Mouse (Mus musculus) midbrain, embryonic 13.5 days (tissue): ENCODE measurements around the gene Lap3. TPM values are rescaled to one million over a fixed set of nuclear protein-coding genes. Genes with fewer than 3 reads are reported as not detected.

Source experiments
- ATAC-seq: fragments of 200-750 bp; cut with Nextera tagmentation; 2 replicates; pipeline ENCODE4 v1.8.0; 2017; ENCODE audit warnings: mild to moderate bottlenecking, moderate TSS enrichment, moderate library complexity
- H3K27ac ChIP-seq: fragments of 300-500 bp; sonication (generic); 2 replicates; pipeline ENCODE4 v1.5.1; 2015; ENCODE audit warnings: inconsistent platforms, mild to moderate bottlenecking, moderate library complexity
- H3K27me3 ChIP-seq: fragments of 300-500 bp; sonication (generic); 2 replicates; pipeline ENCODE4 v1.6.1; 2015; ENCODE audit warnings: mild to moderate bottlenecking, inconsistent platforms
- H3K36me3 ChIP-seq: fragments of 300-500 bp; sonication (generic); 2 replicates; pipeline ENCODE4 v1.6.1; 2015; ENCODE audit warnings: mild to moderate bottlenecking, inconsistent platforms
- H3K4me1 ChIP-seq: fragments of 300-500 bp; sonication (generic); replicated peaks from 2 replicates; pipeline ENCODE4 v1.6.1; 2015; ENCODE audit warnings: inconsistent platforms
- H3K4me2 ChIP-seq: fragments of 300-500 bp; sonication (generic); replicated peaks from 2 replicates; pipeline ENCODE4 v1.6.1; 2015; ENCODE audit warnings: moderate library complexity, mild to moderate bottlenecking, inconsistent platforms
- H3K4me3 ChIP-seq: fragments of 300-500 bp; sonication (generic); replicated peaks from 2 replicates; pipeline ENCODE4 v1.5.1; 2015; ENCODE audit warnings: mild to moderate bottlenecking, inconsistent platforms
- H3K9ac ChIP-seq: fragments of 300-500 bp; sonication (generic); replicated peaks from 2 replicates; pipeline ENCODE4 v1.6.1; 2015; ENCODE audit warnings: mild to moderate bottlenecking, inconsistent platforms
- H3K9me3 ChIP-seq: fragments of 300-500 bp; sonication (generic); 2 replicates; pipeline ENCODE4 v1.6.1; 2016; ENCODE audit warnings: mild to moderate bottlenecking, inconsistent platforms
- WGBS: fragments of 180-500 bp; shearing (Covaris S2); methylation state at CpG from one replicate; pipeline ENCODE4 v1.1.7; 2015; 5-methylcytosine and 5-hydroxymethylcytosine counted together
- polyA plus RNA-seq: library from polyadenylated mRNA; unstranded; fragments of >200 nt; fragmentation: Nextera tagmentation; extraction: Ambion mirVana; gene quantifications from 2 replicates; pipeline ENCODE4 v1.2.1, GENCODE M21; 2015

Lap3 gene
- polyA plus RNA-seq, 1 experiment from 2014 or later: 36.7 TPM

- 96% methylated on average over 4 of the region's 4 CpGs for WGBS
- H3K27ac ChIP-seq: no peak overlapping the region
- H3K4me2 ChIP-seq: no peak overlapping the region
- peaks cover 42% of the 10 kb centered on the region for H3K36me3 ChIP-seq
- H3K4me3 ChIP-seq: no peak overlapping the region
- H3K9me3 ChIP-seq: no peaks in the 10 kb centered on the region
- no peaks in the 10 kb centered on the region; the same call in 1 of the 2 replicates for H3K27me3 ChIP-seq
- no peak for ATAC-seq
- peaks cover 22% of the 10 kb centered on the region for H3K4me1 ChIP-seq
- H3K9ac ChIP-seq: no peak overlapping the region
Observed at GRCm38 (mm10) chr5:45496479-45496878, 3.3 kb downstream of the Lap3 start.

- H3K4me2 ChIP-seq: no peak overlapping the region
- WGBS: 91% methylated on average over 12 of the region's 12 CpGs
- H3K4me3 ChIP-seq: no peak overlapping the region
- ATAC-seq: no peak
- H3K9me3 ChIP-seq: no peaks in the 10 kb centered on the region
- H3K27me3 ChIP-seq: no peaks in the 10 kb centered on the region; the same call in 1 of the 2 replicates
- H3K27ac ChIP-seq: no peak overlapping the region
- H3K36me3 ChIP-seq: peaks cover 48% of the 10 kb centered on the region
- no peak overlapping the region for H3K9ac ChIP-seq
- H3K4me1 ChIP-seq: peaks cover 20% of the 10 kb centered on the region
Observed at GRCm38 (mm10) chr5:45496930-45497550, 3.9 kb downstream of the Lap3 start.

DNA sequence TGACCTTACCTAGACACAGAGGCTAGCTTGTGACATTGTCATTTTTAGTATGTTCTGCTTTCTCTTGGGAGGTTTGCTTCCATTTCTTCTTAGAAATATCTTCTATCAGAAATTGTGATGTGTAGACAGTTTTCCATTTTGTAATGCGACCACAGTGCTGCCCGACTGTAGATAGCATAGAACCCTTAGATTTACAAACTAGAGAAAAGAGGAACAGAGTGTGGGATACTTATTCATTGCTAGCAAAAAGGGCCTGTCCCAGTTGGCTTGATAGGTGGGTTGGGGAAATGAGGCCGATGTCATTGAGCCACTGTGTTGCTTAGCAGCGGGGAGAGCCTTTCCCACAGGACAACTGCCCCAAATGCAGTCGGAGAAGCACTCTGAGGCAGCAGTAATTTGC lies 4.4 kb downstream of the Lap3 start:
- peaks cover 17% of the 10 kb centered on the region for H3K4me1 ChIP-seq
- no peak for ATAC-seq
- H3K9me3 ChIP-seq: no peaks in the 10 kb centered on the region
- H3K27ac ChIP-seq: no peak overlapping the region
- H3K4me3 ChIP-seq: no peak overlapping the region
- H3K36me3 ChIP-seq: peaks cover 49% of the 10 kb centered on the region
- H3K27me3 ChIP-seq: no peaks in the 10 kb centered on the region
- 89% methylated on average over 5 of the region's 5 CpGs for WGBS
- no peak overlapping the region for H3K4me2 ChIP-seq
- H3K9ac ChIP-seq: no peak overlapping the region

DNA sequence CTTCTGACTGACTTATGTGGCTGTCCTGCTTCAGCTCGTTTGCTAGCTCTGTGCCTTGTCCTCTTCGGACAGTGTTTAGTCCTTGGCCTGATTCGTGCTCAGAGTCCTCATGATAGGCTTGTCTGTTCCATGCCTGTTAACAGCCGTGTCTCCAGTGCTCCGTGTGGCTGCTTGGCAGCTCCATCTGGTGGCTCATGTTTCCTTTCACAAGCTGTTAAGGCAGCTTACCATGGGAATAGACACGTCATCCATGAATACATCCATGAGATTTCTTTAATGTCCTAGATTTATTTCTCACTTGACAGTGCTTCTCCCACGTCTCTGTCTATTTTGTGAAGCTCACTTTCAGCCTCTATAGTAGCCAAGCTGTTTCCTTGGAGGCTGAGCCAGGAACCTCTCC lies 16.9 kb downstream of the Lap3 start:
- WGBS: 79% methylated on average over 7 of the region's 7 CpGs
- Histone ChIP-seq H3K9ac (no peak overlapping the region), H3K4me3 (no peak overlapping the region), H3K4me2 (no peak overlapping the region), H3K4me1 (no peaks in the 10 kb centered on the region), H3K27ac (no peak overlapping the region), H3K36me3 (peaks cover 55% of the 10 kb centered on the region), H3K9me3 (no peaks in the 10 kb centered on the region), H3K27me3 (no peaks in the 10 kb centered on the region)
- ATAC-seq: no peak

GRCm38 (mm10) chr5:45512908-45513307 lies 19.7 kb downstream of the Lap3 start:
- no peak overlapping the region for H3K4me3 ChIP-seq
- H3K27ac ChIP-seq: no peak overlapping the region
- ATAC-seq: no peak
- H3K4me1 ChIP-seq: no peaks in the 10 kb centered on the region
- WGBS: 91% methylated on average over 6 of the region's 6 CpGs
- H3K36me3 ChIP-seq: peaks cover 32% of the 10 kb centered on the region
- H3K9ac ChIP-seq: no peak overlapping the region
- H3K27me3 ChIP-seq: no peaks in the 10 kb centered on the region
- no peak overlapping the region for H3K4me2 ChIP-seq
- no peaks in the 10 kb centered on the region for H3K9me3 ChIP-seq

GRCm38 (mm10) chr5:45513511-45513910 lies 20.3 kb downstream of the Lap3 start:
- WGBS: 94% methylated on average over 2 of the region's 2 CpGs
- Histone ChIP-seq H3K27me3 (no peaks in the 10 kb centered on the region), H3K4me2 (no peak overlapping the region), H3K4me1 (no peaks in the 10 kb centered on the region), H3K9ac (no peak overlapping the region), H3K27ac (no peak overlapping the region), H3K36me3 (peaks cover 30% of the 10 kb centered on the region), H3K9me3 (no peaks in the 10 kb centered on the region), H3K4me3 (no peak overlapping the region)
- no peak for ATAC-seq

GRCm38 (mm10) chr5:45514599-45514998 lies 21.4 kb downstream of the Lap3 start:
- Histone ChIP-seq H3K9me3 (no peaks in the 10 kb centered on the region), H3K4me2 (no peak overlapping the region), H3K27ac (no peak overlapping the region), H3K27me3 (no peaks in the 10 kb centered on the region), H3K36me3 (peaks cover 26% of the 10 kb centered on the region), H3K4me3 (no peak overlapping the region), H3K9ac (no peak overlapping the region), H3K4me1 (0 out of 2 replicates have a peak, but pooled peaks cover under 1% of the 10 kb centered on the region)
- no peak for ATAC-seq
- 94% methylated on average over 1 of the region's 1 CpGs for WGBS

GRCm38 (mm10) chr5:45515151-45515743 lies 22.1 kb downstream of the Lap3 start:
- Histone ChIP-seq H3K9ac (no peak overlapping the region), H3K4me1 (0 out of 2 replicates have a peak, but pooled peaks cover 3% of the 10 kb centered on the region), H3K4me3 (no peak overlapping the region), H3K27me3 (no peaks in the 10 kb centered on the region), H3K9me3 (no peaks in the 10 kb centered on the region), H3K27ac (no peak overlapping the region), H3K36me3 (peaks cover 19% of the 10 kb centered on the region), H3K4me2 (no peak overlapping the region)
- no peak for ATAC-seq
- 92% methylated on average over 10 of the region's 10 CpGs for WGBS

GRCm38 (mm10) chr5:45519960-45520808 lies 27.0 kb downstream of the Lap3 start, which contains the start of gene Med28:
Gene Med28, plus strand, starts transcription at chr5:45520229.
- WGBS: 1% methylated on average over 56 of the region's 56 CpGs

DNA sequence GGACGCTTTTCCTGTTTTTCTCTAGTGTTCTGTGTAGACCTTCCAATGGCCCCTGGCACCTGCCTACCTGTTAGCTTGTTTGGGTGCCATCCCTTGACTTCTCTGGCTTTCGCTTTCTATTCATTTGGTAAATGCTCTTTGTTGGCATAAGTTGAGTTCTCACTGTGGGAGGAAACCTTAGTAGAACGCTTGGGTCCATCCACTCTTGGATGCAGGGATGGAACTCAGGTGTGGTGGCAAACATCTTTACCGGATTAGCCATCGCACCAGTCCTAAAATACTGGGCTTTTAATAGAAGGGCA lies 27.6 kb downstream of the Lap3 start:
- WGBS: 6% methylated on average over 5 of the region's 5 CpGs
- H3K9ac ChIP-seq: peak overlapping the region; percentile 90
- ATAC-seq: no peak

More at GRCm38 (mm10) chr5:45519960-45520808, 27.0 kb downstream of the Lap3 start, which contains the start of gene Med28:
- ATAC-seq: peak; percentile 96
- Histone ChIP-seq H3K27me3 (no peaks in the 10 kb centered on the region), H3K36me3 (peaks cover 13% of the 10 kb centered on the region), H3K4me3 (peak within 1 kb of the TSS; percentile 95), H3K9ac (peak within 1 kb of the TSS; percentile 90), H3K4me2 (peak within 1 kb of the TSS; percentile 95), H3K9me3 (no peaks in the 10 kb centered on the region), H3K4me1 (peaks cover 21% of the 10 kb centered on the region), H3K27ac (peak within 1 kb of the TSS; percentile 81)

DNA sequence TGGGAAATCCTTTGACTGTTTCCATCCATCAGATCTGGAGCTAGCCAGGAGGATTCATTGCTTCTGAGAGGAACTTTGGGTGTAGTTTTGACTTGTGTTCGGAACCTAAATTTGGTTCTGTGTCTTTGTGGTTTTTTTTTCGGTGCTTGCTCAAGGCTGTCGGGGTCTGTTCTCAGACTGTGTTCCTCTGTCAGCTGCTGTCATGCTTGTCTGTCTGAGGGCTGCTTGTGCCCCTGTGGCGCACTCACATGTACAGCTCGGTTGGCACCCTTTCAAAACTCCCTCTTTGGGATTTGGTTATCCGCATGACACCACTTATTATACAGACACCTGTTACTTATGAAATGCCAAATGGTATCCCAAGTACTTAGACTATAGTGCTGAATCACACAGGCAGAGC lies 28.4 kb downstream of the Lap3 start:
- H3K9me3 ChIP-seq: no peaks in the 10 kb centered on the region
- H3K4me1 ChIP-seq: peaks cover 21% of the 10 kb centered on the region
- no peaks in the 10 kb centered on the region for H3K27me3 ChIP-seq
- ATAC-seq: no peak
- no peak overlapping the region for H3K9ac ChIP-seq
- 93% methylated on average over 6 of the region's 6 CpGs for WGBS
- peak overlapping the region; percentile 95; the same call in 1 of the 2 replicates for H3K4me3 ChIP-seq
- peaks cover 27% of the 10 kb centered on the region for H3K36me3 ChIP-seq
- peak overlapping the region; percentile 95 for H3K4me2 ChIP-seq
- H3K27ac ChIP-seq: no peak overlapping the region

More for the DNA sequence above, 27.6 kb downstream of the Lap3 start:
- peaks cover 21% of the 10 kb centered on the region for H3K4me1 ChIP-seq
- peak overlapping the region; percentile 95 for H3K4me2 ChIP-seq
- H3K9me3 ChIP-seq: no peaks in the 10 kb centered on the region
- H3K4me3 ChIP-seq: peak overlapping the region; percentile 95
- H3K27me3 ChIP-seq: no peaks in the 10 kb centered on the region
- H3K36me3 ChIP-seq: peaks cover 19% of the 10 kb centered on the region
- no peak overlapping the region for H3K27ac ChIP-seq

GRCm38 (mm10) chr5:45525101-45525500 lies 31.9 kb downstream of the Lap3 start:
- ATAC-seq: no peak
- Histone ChIP-seq H3K9me3 (no peaks in the 10 kb centered on the region), H3K4me1 (peaks cover 18% of the 10 kb centered on the region), H3K4me2 (no peak overlapping the region), H3K27me3 (no peaks in the 10 kb centered on the region), H3K9ac (no peak overlapping the region), H3K36me3 (peaks cover 60% of the 10 kb centered on the region), H3K4me3 (no peak overlapping the region), H3K27ac (no peak overlapping the region)
- 91% methylated on average over 10 of the region's 10 CpGs for WGBS
